Comparison of ENCODE assay signal across 19 mouse cellular contexts in genomic region chr1:130776645-130777044, GRCm38 (mm10). TPM values are rescaled to one million over a fixed set of nuclear protein-coding genes. Genes with fewer than 3 reads are reported as not detected.
DNase-seq lines count a peak whose midpoint lies in the region; ATAC-seq and TF ChIP-seq lines count a peak whose summit lies in the region.
"Had no signal": no experiment of that assay in that cellular context is flagged by ENCODE, and none has a peak within 500 bp of the region (broad histone marks: within the 10 kb centered on the region; RNA-seq: fewer than 3 reads in every experiment).

No protein-coding gene starts in this region.

- TF ChIP-seq EP300 in CH12.LX (IDR thresholded peaks at IDR 0.05; ENCODE audit: low read length) = no peak

- H3K27me3 ChIP-seq in kidney, postnatal 0 days (ENCODE audit: insufficient read depth, low read length) = no peaks in the 10 kb centered on the region
- H3K27me3 ChIP-seq in kidney, embryonic 15.5 days = no peaks in the 10 kb centered on the region
- no peaks in the 10 kb centered on the region for H3K27me3 ChIP-seq in CH12.LX (replicated peaks)
- no peaks in the 10 kb centered on the region for H3K27me3 ChIP-seq in liver, embryonic 13.5 days
- no peaks in the 10 kb centered on the region for H3K27me3 ChIP-seq in hindbrain, embryonic 14.5 days (ENCODE audit: control insufficient read depth, insufficient read depth, low read length)
- H3K27me3 ChIP-seq in hindbrain, embryonic 10.5 days (ENCODE audit: insufficient read depth, poor library complexity, severe bottlenecking) = no peaks in the 10 kb centered on the region
- H3K27me3 ChIP-seq: megakaryocyte, embryonic 14.5 days had no signal

- H3K4me3 ChIP-seq in kidney, postnatal 0 days (replicated peaks; ENCODE audit: low read depth, low read length) = no peak overlapping the region
- no peak overlapping the region for H3K4me3 ChIP-seq in kidney, embryonic 15.5 days (replicated peaks)
- no peak overlapping the region for H3K4me3 ChIP-seq in CH12.LX (replicated peaks in 1 of 3; ENCODE audit: low read depth in 2 of 3, low read length in 2 of 3, poor library complexity in 1 of 3)
- H3K4me3 ChIP-seq in liver, embryonic 13.5 days (replicated peaks) = no peak overlapping the region
- H3K4me3 ChIP-seq in hindbrain, embryonic 14.5 days (replicated peaks; ENCODE audit: low read length) = no peak overlapping the region
- H3K4me3 ChIP-seq in hindbrain, embryonic 10.5 days = no peak overlapping the region
- H3K4me3 ChIP-seq: megakaryocyte, embryonic 14.5 days; myocyte had no signal

- no peak overlapping the region for H3K4me2 ChIP-seq in kidney, postnatal 0 days (ENCODE audit: low read length)
- no peak overlapping the region for H3K4me2 ChIP-seq in kidney, embryonic 15.5 days
- H3K4me2 ChIP-seq in CH12.LX (ENCODE audit: insufficient read depth, low read depth, poor library complexity, severe bottlenecking) = no peak overlapping the region
- no peak overlapping the region for H3K4me2 ChIP-seq in liver, embryonic 13.5 days
- no peak overlapping the region for H3K4me2 ChIP-seq in hindbrain, embryonic 14.5 days (replicated peaks)

- no peak overlapping the region for H3K27ac ChIP-seq in kidney, postnatal 0 days
- H3K27ac ChIP-seq in kidney, embryonic 15.5 days = no peak overlapping the region
- no peak overlapping the region for H3K27ac ChIP-seq in CH12.LX (ENCODE audit: insufficient read depth, low read depth)
- no peak overlapping the region for H3K27ac ChIP-seq in liver, embryonic 13.5 days
- no peak overlapping the region for H3K27ac ChIP-seq in hindbrain, embryonic 14.5 days
- H3K27ac ChIP-seq in hindbrain, embryonic 10.5 days = no peak overlapping the region

- no peaks in the 10 kb centered on the region for H3K9me3 ChIP-seq in kidney, postnatal 0 days (replicated peaks; ENCODE audit: low read length)
- no peaks in the 10 kb centered on the region for H3K9me3 ChIP-seq in kidney, embryonic 15.5 days (replicated peaks)
- no peaks in the 10 kb centered on the region for H3K9me3 ChIP-seq in CH12.LX (replicated peaks; ENCODE audit: low read length)
- no peaks in the 10 kb centered on the region for H3K9me3 ChIP-seq in liver, embryonic 13.5 days (replicated peaks)
- H3K9me3 ChIP-seq in hindbrain, embryonic 14.5 days (ENCODE audit: control insufficient read depth, low read length) = no peaks in the 10 kb centered on the region
- no peaks in the 10 kb centered on the region for H3K9me3 ChIP-seq in hindbrain, embryonic 10.5 days
- H3K9me3 ChIP-seq: megakaryocyte, embryonic 14.5 days had no signal

- dilution Hi-C loops in CH12.LX (cut with MboI; ENCODE audit: extremely low pct_ligation_motif_present, extremely low pct_unique_long_range_greater_than_20kb, low sequenced_read_pairs) = no loop called here

- H3K4me1 ChIP-seq in kidney, postnatal 0 days (replicated peaks; ENCODE audit: insufficient read depth, low read length) = no peaks in the 10 kb centered on the region
- H3K4me1 ChIP-seq in kidney, embryonic 15.5 days = no peaks in the 10 kb centered on the region
- H3K4me1 ChIP-seq in CH12.LX (ENCODE audit: control insufficient read depth in 1 of 2, insufficient read depth in 2 of 2) = peaks cover 3 to 8% of the 10 kb centered on the region in 2 experiments
- no peaks in the 10 kb centered on the region for H3K4me1 ChIP-seq in liver, embryonic 13.5 days (replicated peaks)
- no peaks in the 10 kb centered on the region for H3K4me1 ChIP-seq in hindbrain, embryonic 14.5 days (replicated peaks; ENCODE audit: control insufficient read depth, insufficient read depth, low read length)
- 0 out of 2 replicates have a peak, but pooled peaks cover 10% of the 10 kb centered on the region for H3K4me1 ChIP-seq in hindbrain, embryonic 10.5 days (replicated peaks)

- in situ Hi-C loops in CH12.LX (cut with MboI; ENCODE audit: low pct_ligation_motif_present, low pct_unique_long_range_greater_than_20kb, low sequenced_read_pairs) = no loop called here

- 75% methylated on average over 1 of the region's 1 CpGs for WGBS in kidney, postnatal 0 days
- 88% methylated on average over 1 of the region's 1 CpGs for WGBS in kidney, embryonic 15.5 days
- 80% methylated on average over 1 of the region's 1 CpGs for WGBS in liver, embryonic 13.5 days (ENCODE audit: insufficient replicate concordance)
- 97% methylated on average over 1 of the region's 1 CpGs for whole genome bisulfite sequencing in hindbrain, embryonic 14.5 days
- WGBS in hindbrain, embryonic 10.5 days = 85% methylated on average over 1 of the region's 1 CpGs

- H3K36me3 ChIP-seq in kidney, postnatal 0 days (ENCODE audit: insufficient read depth, low read length) = no peaks in the 10 kb centered on the region
- no peaks in the 10 kb centered on the region for H3K36me3 ChIP-seq in kidney, embryonic 15.5 days
- H3K36me3 ChIP-seq in CH12.LX (replicated peaks in 1 of 2; ENCODE audit: control insufficient read depth in 1 of 2, insufficient read depth in 1 of 2, low read length in 1 of 2) = no peaks in the 10 kb centered on the region
- no peaks in the 10 kb centered on the region for H3K36me3 ChIP-seq in liver, embryonic 13.5 days
- H3K36me3 ChIP-seq in hindbrain, embryonic 14.5 days (replicated peaks; ENCODE audit: control insufficient read depth, insufficient read depth) = no peaks in the 10 kb centered on the region
- no peaks in the 10 kb centered on the region for H3K36me3 ChIP-seq in hindbrain, embryonic 10.5 days

- no peak for ATAC-seq in kidney, postnatal 0 days (replicated peaks; ENCODE audit: low FRiP score, low read depth)
- no peak for ATAC-seq in kidney, embryonic 15.5 days (replicated peaks; ENCODE audit: low FRiP score)
- ATAC-seq in liver, embryonic 13.5 days (ENCODE audit: low read depth) = 0 out of 2 replicates have a peak, but pooled peaks have one; percentile 58
- ATAC-seq in hindbrain, embryonic 14.5 days (ENCODE audit: low FRiP score) = no peak

- peak; percentile 13 for DNase-seq in kidney, postnatal 0 days (ENCODE audit: low spot score)
- DNase-seq in CH12.LX (ENCODE audit: extremely low read depth) (peak; percentile 21), NIH3T3 (ENCODE audit: low read depth) (peak; percentile 30)
- DNase-seq in liver, embryonic 13.5 days = no peak
- DNase-seq in hindbrain, embryonic 14.5 days (ENCODE audit: low spot score) = no peak
- DNase-seq in spleen, postnatal 14 days (ENCODE audit: low spot score in 2 of 2) = no peak
- no peak for DNase-seq in hindbrain, embryonic 10.5 days (ENCODE audit: low spot score)
- DNase-seq: adrenal gland, postnatal 36 days; cerebellum, adult 18-20 months; gastrocnemius, postnatal 14 days; kidney, adult 11 months; thymus, adult 2 months had no signal

- H3K9ac ChIP-seq in kidney, postnatal 0 days (ENCODE audit: low read depth, low read length) = no peak overlapping the region
- H3K9ac ChIP-seq in kidney, embryonic 15.5 days = no peak overlapping the region
- no peak overlapping the region for H3K9ac ChIP-seq in CH12.LX (ENCODE audit: insufficient read depth, low read depth)
- no peak overlapping the region for H3K9ac ChIP-seq in liver, embryonic 13.5 days
- no peak overlapping the region for H3K9ac ChIP-seq in hindbrain, embryonic 14.5 days

- TF ChIP-seq RAD21 in CH12.LX (IDR thresholded peaks at IDR 0.05; ENCODE audit: low read depth, low read length) = peak; percentile 48

- no peaks in the 10 kb centered on the region for H3K79me2 ChIP-seq in CH12.LX (replicated peaks; ENCODE audit: control insufficient read depth, extremely low read depth, insufficient read depth, poor library complexity, severe bottlenecking)

- peak; percentile 66 for TF ChIP-seq CTCF in kidney, postnatal 0 days (IDR thresholded peaks at IDR 0.05; ENCODE audit: low read depth)
- TF ChIP-seq CTCF in CH12.LX (conservative IDR thresholded peaks at IDR 0.05 in 1 of 2, IDR thresholded peaks at IDR 0.05 in 1 of 2; ENCODE audit: low read depth in 2 of 2, low read length in 2 of 2) = peak in 1 of 2 experiments; percentile 62; a peak in 2 of 4 replicates

- TF ChIP-seq POLR2A in CH12.LX (IDR thresholded peaks at IDR 0.05; ENCODE audit: low read depth, low read length) = no peak

RNA-seq across cellular contexts. Expression of gene Fcamr, which starts 24.1 kb away (rescaled TPM):
- polyA plus RNA-seq in kidney, postnatal 0 days (2015; fragmentation: Nextera tagmentation; extraction: Ambion mirVana) = 0.08 TPM in 1 of 2 replicates, not detected in the other
- not detected in 2 replicates for polyA plus RNA-seq in kidney, embryonic 15.5 days (2015; fragmentation: Nextera tagmentation; extraction: Ambion mirVana)
- total RNA-seq in CH12.LX (2012; rRNA removed) (0.08 and 0.17 TPM in 2 replicates), CH12.LX (2014; rRNA removed) (not detected in 2 replicates)
- 0.74 and 1.7 TPM in 2 replicates for polyA plus RNA-seq in CH12.LX (2012; ENCODE audit: insufficient read length, low read depth)
- polyA plus RNA-seq in liver, embryonic 13.5 days (2015; fragmentation: Nextera tagmentation; extraction: Ambion mirVana) = not detected in 2 replicates
- not detected in 2 replicates for polyA plus RNA-seq in hindbrain, embryonic 14.5 days (2014; fragmentation: Nextera tagmentation; extraction: Ambion mirVana)
- polyA plus RNA-seq in hindbrain, embryonic 10.5 days (2016; fragmentation: Nextera tagmentation; extraction: Ambion mirVana) = not detected in 2 replicates
- total RNA-seq: adrenal gland, postnatal 36 days; gastrocnemius, postnatal 14 days had no signal
- polyA plus RNA-seq: embryonic facial prominence, embryonic 11.5 days; forebrain, embryonic 11.5 days; heart, embryonic 16.5 days; limb, embryonic 11.5 days; myocyte had no signal

RNA-seq across cellular contexts. Expression of gene AA986860, which starts 44.9 kb away (rescaled TPM):
- 15.3 and 17.7 TPM in 2 replicates for polyA plus RNA-seq in kidney, postnatal 0 days (2015; fragmentation: Nextera tagmentation; extraction: Ambion mirVana)
- 10.7 and 11.6 TPM in 2 replicates for polyA plus RNA-seq in kidney, embryonic 15.5 days (2015; fragmentation: Nextera tagmentation; extraction: Ambion mirVana)
- total RNA-seq in CH12.LX (2012; rRNA removed) = 0.08 and 0.25 TPM in 2 replicates
- total RNA-seq in CH12.LX (2014; rRNA removed) = 0.28 and 0.34 TPM in 2 replicates
- 0.34 and 0.61 TPM in 2 replicates for polyA plus RNA-seq in CH12.LX (2012; ENCODE audit: insufficient read length, low read depth)
- polyA plus RNA-seq in liver, embryonic 13.5 days (2015; fragmentation: Nextera tagmentation; extraction: Ambion mirVana) = 6.2 and 8.3 TPM in 2 replicates
- polyA plus RNA-seq in hindbrain, embryonic 14.5 days (2014; fragmentation: Nextera tagmentation; extraction: Ambion mirVana) = 0.74 and 1.2 TPM in 2 replicates
- polyA plus RNA-seq in hindbrain, embryonic 10.5 days (2016; fragmentation: Nextera tagmentation; extraction: Ambion mirVana) = 0.51 and 0.73 TPM in 2 replicates

RNA-seq across cellular contexts. Expression of gene Pfkfb2, which starts 47.6 kb away (rescaled TPM):
- polyA plus RNA-seq in kidney, postnatal 0 days (2015; fragmentation: Nextera tagmentation; extraction: Ambion mirVana) = 6.7 and 7.3 TPM in 2 replicates
- polyA plus RNA-seq in kidney, embryonic 15.5 days (2015; fragmentation: Nextera tagmentation; extraction: Ambion mirVana) = 8.0 and 8.2 TPM in 2 replicates
- total RNA-seq in CH12.LX (2012; rRNA removed) (4.3 and 4.4 TPM in 2 replicates), CH12.LX (2014; rRNA removed) (3.3 and 3.7 TPM in 2 replicates)
- 6.9 and 7.1 TPM in 2 replicates for polyA plus RNA-seq in CH12.LX (2012; ENCODE audit: insufficient read length, low read depth)
- polyA plus RNA-seq in liver, embryonic 13.5 days (2015; fragmentation: Nextera tagmentation; extraction: Ambion mirVana) = 4.5 and 5.4 TPM in 2 replicates
- 20.1 and 21.0 TPM in 2 replicates for polyA plus RNA-seq in hindbrain, embryonic 14.5 days (2014; fragmentation: Nextera tagmentation; extraction: Ambion mirVana)
- polyA plus RNA-seq in hindbrain, embryonic 10.5 days (2016; fragmentation: Nextera tagmentation; extraction: Ambion mirVana) = 5.3 and 6.7 TPM in 2 replicates

RNA-seq across cellular contexts. Expression of gene Pigr, which starts 49.8 kb away (rescaled TPM):
- 0.05 and 0.11 TPM in 2 replicates for polyA plus RNA-seq in kidney, postnatal 0 days (2015; fragmentation: Nextera tagmentation; extraction: Ambion mirVana)
- polyA plus RNA-seq in kidney, embryonic 15.5 days (2015; fragmentation: Nextera tagmentation; extraction: Ambion mirVana) = 0.05 TPM in 1 of 2 replicates, not detected in the other
- total RNA-seq in CH12.LX (2012; rRNA removed) (0.04 TPM in 1 of 2 replicates, not detected in the other), CH12.LX (2014; rRNA removed) (not detected in 2 replicates)
- polyA plus RNA-seq in CH12.LX (2012; ENCODE audit: insufficient read length, low read depth) = 0.19 and 0.21 TPM in 2 replicates
- 0.13 and 0.21 TPM in 2 replicates for polyA plus RNA-seq in liver, embryonic 13.5 days (2015; fragmentation: Nextera tagmentation; extraction: Ambion mirVana)
- not detected in 2 replicates for polyA plus RNA-seq in hindbrain, embryonic 14.5 days (2014; fragmentation: Nextera tagmentation; extraction: Ambion mirVana)
- not detected in 2 replicates for polyA plus RNA-seq in hindbrain, embryonic 10.5 days (2016; fragmentation: Nextera tagmentation; extraction: Ambion mirVana)
- total RNA-seq: gastrocnemius, postnatal 14 days had no signal
- polyA plus RNA-seq: embryonic facial prominence, embryonic 11.5 days; forebrain, embryonic 11.5 days; limb, embryonic 11.5 days had no signal

RNA-seq across cellular contexts. Expression of gene Yod1, which starts 59.5 kb away (rescaled TPM):
- polyA plus RNA-seq in kidney, postnatal 0 days (2015; fragmentation: Nextera tagmentation; extraction: Ambion mirVana) = 9.7 and 11.5 TPM in 2 replicates
- 11.5 TPM in 2 replicates for polyA plus RNA-seq in kidney, embryonic 15.5 days (2015; fragmentation: Nextera tagmentation; extraction: Ambion mirVana)
- total RNA-seq in CH12.LX (2012; rRNA removed) (3.6 and 4.7 TPM in 2 replicates), CH12.LX (2014; rRNA removed) (5.4 and 6.5 TPM in 2 replicates)
- polyA plus RNA-seq in CH12.LX (2012; ENCODE audit: insufficient read length, low read depth) = 4.5 and 5.2 TPM in 2 replicates
- 40.8 and 47.6 TPM in 2 replicates for polyA plus RNA-seq in liver, embryonic 13.5 days (2015; fragmentation: Nextera tagmentation; extraction: Ambion mirVana)
- polyA plus RNA-seq in hindbrain, embryonic 14.5 days (2014; fragmentation: Nextera tagmentation; extraction: Ambion mirVana) = 10.6 and 13.9 TPM in 2 replicates
- polyA plus RNA-seq in hindbrain, embryonic 10.5 days (2016; fragmentation: Nextera tagmentation; extraction: Ambion mirVana) = 11.4 and 13.3 TPM in 2 replicates

Comparison
In these comparisons a context has a peak if more than half of its experiments do, and no peak if none do; other contexts are left out.
1. DNase-seq: peak in kidney, postnatal 0 days (single experiment), CH12.LX (single experiment) and NIH3T3 (single experiment); none in liver, embryonic 13.5 days (single experiment), hindbrain, embryonic 14.5 days (single experiment), spleen, postnatal 14 days (0 of 2) and hindbrain, embryonic 10.5 days (single experiment).